Mouse (Mus musculus): ENCODE data around the gene F2. TPM values are rescaled to one million over a fixed set of nuclear protein-coding genes. Genes with fewer than 3 reads are reported as not detected.
A peak's percentile ranks its signal among the peaks of the same experiment; 100 is the strongest.

The F2 gene
- polyA plus RNA-seq, 1 experiment from 2014 or later: 19.4 TPM

GRCm38 (mm10) chr2:91659657-91660056 is 23.4 kb upstream of the F2 start:
- Histone ChIP-seq H3K4me1 (no peaks in the 10 kb centered on the region), H3K4me3 (replicated peaks) (no peak overlapping the region), H3K27me3 (replicated peaks) (no peaks in the 10 kb centered on the region), H3K27ac (no peak overlapping the region), H3K9me3 (no peaks in the 10 kb centered on the region), H3K9ac (no peak overlapping the region), H3K36me3 (peaks cover 69% of the 10 kb centered on the region), H3K4me2 (no peak overlapping the region)
- 95% methylated on average over 8 of the region's 8 CpGs for WGBS
- no peak for ATAC-seq (ENCODE audit: insufficient read depth, low FRiP score, low read depth)

GRCm38 (mm10) chr2:91656774-91657173 is 20.6 kb upstream of the F2 start:
- Histone ChIP-seq H3K4me2 (no peak overlapping the region), H3K9me3 (no peaks in the 10 kb centered on the region), H3K4me1 (0 out of 2 replicates have a peak, but pooled peaks cover 2% of the 10 kb centered on the region), H3K36me3 (peaks cover 53% of the 10 kb centered on the region), H3K27me3 (replicated peaks) (no peaks in the 10 kb centered on the region), H3K9ac (no peak overlapping the region), H3K4me3 (replicated peaks) (no peak overlapping the region), H3K27ac (no peak overlapping the region)
- WGBS: 60% methylated on average over 8 of the region's 8 CpGs
- peak; percentile 39; the same call in 1 of the 2 replicates for ATAC-seq (ENCODE audit: insufficient read depth, low FRiP score, low read depth)

- no peak for ATAC-seq (ENCODE audit: insufficient read depth, low FRiP score, low read depth)
- no peak overlapping the region for H3K27ac ChIP-seq
- H3K4me3 ChIP-seq (replicated peaks): no peak overlapping the region
- H3K27me3 ChIP-seq (replicated peaks): no peaks in the 10 kb centered on the region
- no peak overlapping the region for H3K4me2 ChIP-seq
- 0 out of 2 replicates have a peak, but pooled peaks cover 6% of the 10 kb centered on the region for H3K4me1 ChIP-seq
- peaks cover 44% of the 10 kb centered on the region for H3K36me3 ChIP-seq
- no peak overlapping the region for H3K9ac ChIP-seq
- H3K9me3 ChIP-seq: no peaks in the 10 kb centered on the region
- WGBS: 49% methylated on average over 6 of the region's 6 CpGs
These were observed 19.6 kb upstream of the F2 start for GRCm38 (mm10) chr2:91655827-91656226.

GRCm38 (mm10) chr2:91655388-91655787 is 19.2 kb upstream of the F2 start:
- peaks cover 44% of the 10 kb centered on the region for H3K36me3 ChIP-seq
- no peak for ATAC-seq (ENCODE audit: insufficient read depth, low FRiP score, low read depth)
- no peak overlapping the region for H3K9ac ChIP-seq
- WGBS: 82% methylated on average over 5 of the region's 5 CpGs
- H3K4me1 ChIP-seq: 0 out of 2 replicates have a peak, but pooled peaks cover 6% of the 10 kb centered on the region
- H3K27ac ChIP-seq: peak overlapping the region; percentile 37; the same call in 1 of the 2 replicates
- H3K4me3 ChIP-seq (replicated peaks): no peak overlapping the region
- H3K9me3 ChIP-seq: no peaks in the 10 kb centered on the region
- H3K4me2 ChIP-seq: no peak overlapping the region
- H3K27me3 ChIP-seq (replicated peaks): no peaks in the 10 kb centered on the region

- no peak for ATAC-seq (ENCODE audit: insufficient read depth, low FRiP score, low read depth)
- no peaks in the 10 kb centered on the region for H3K9me3 ChIP-seq
- H3K4me2 ChIP-seq: no peak overlapping the region
- H3K36me3 ChIP-seq: peaks cover 30% of the 10 kb centered on the region
- H3K27ac ChIP-seq: no peak overlapping the region
- peaks cover 12% of the 10 kb centered on the region; the same call in 1 of the 2 replicates for H3K4me1 ChIP-seq
- no peak overlapping the region for H3K9ac ChIP-seq
- 45% methylated on average over 6 of the region's 6 CpGs for WGBS
- H3K27me3 ChIP-seq (replicated peaks): no peaks in the 10 kb centered on the region
- H3K4me3 ChIP-seq (replicated peaks): no peak overlapping the region
These were observed 16.6 kb upstream of the F2 start for GRCm38 (mm10) chr2:91652863-91653262.

DNA sequence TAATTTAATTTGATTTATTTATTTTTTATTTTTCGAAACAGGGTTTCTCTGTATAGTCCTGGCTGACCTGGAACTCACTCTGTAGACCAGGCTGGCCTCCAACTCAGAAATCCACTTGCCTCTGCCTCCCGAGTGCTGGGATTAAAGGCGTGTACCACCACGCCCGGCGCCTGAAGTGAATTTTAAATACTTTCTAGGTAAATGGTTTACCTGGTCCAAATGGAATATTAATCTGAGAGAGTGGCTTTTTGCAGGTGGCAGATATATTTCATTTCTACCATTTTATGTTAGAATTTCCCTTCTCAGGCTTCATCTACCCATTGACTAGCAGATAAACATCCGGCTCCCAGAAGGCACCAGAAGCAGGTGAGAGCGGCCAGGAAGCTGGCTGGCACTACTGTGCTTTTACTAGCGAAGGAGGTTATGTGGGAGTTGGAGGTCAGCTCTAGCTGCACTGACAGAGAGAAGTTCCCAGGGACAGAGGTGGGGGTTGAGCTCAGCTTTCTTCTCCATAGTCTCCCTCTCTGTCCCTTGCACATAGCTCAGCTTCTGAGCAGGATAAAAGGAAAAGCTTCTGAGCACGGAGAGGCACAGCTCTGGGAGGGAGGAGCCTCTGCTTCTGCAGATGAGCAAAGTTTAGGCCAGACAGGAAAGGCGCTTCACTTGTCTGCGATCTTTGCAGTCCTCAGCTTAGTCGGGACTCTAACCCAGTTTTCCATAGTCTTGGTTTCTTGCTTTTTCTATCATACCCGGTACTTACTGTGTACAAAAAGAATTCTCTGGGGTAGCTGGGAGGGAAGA is 15.4 kb upstream of the F2 start:
- Histone ChIP-seq H3K36me3 (peaks cover 30% of the 10 kb centered on the region), H3K4me1 (peaks cover 12% of the 10 kb centered on the region; the same call in 1 of the 2 replicates), H3K4me3 (replicated peaks) (no peak overlapping the region), H3K9ac (no peak overlapping the region), H3K27me3 (replicated peaks) (no peaks in the 10 kb centered on the region), H3K27ac (no peak overlapping the region), H3K4me2 (peak overlapping the region; percentile 56; the same call in 1 of the 2 replicates), H3K9me3 (no peaks in the 10 kb centered on the region)
- no peak for ATAC-seq (ENCODE audit: insufficient read depth, low FRiP score, low read depth)
- 81% methylated on average over 14 of the region's 14 CpGs for WGBS

- H3K36me3 ChIP-seq: peaks cover 36% of the 10 kb centered on the region
- no peaks in the 10 kb centered on the region for H3K27me3 ChIP-seq (replicated peaks)
- H3K4me3 ChIP-seq (replicated peaks): peak overlapping the region; percentile 79
- WGBS: 7% methylated on average over 16 of the region's 16 CpGs
- peaks cover 12% of the 10 kb centered on the region; the same call in 1 of the 2 replicates for H3K4me1 ChIP-seq
- H3K4me2 ChIP-seq: peak overlapping the region; percentile 56
- H3K27ac ChIP-seq: peak overlapping the region; percentile 78
- peak overlapping the region; percentile 55 for H3K9ac ChIP-seq
- peak; percentile 44; the same call in 1 of the 2 replicates for ATAC-seq (ENCODE audit: insufficient read depth, low FRiP score, low read depth)
- no peaks in the 10 kb centered on the region for H3K9me3 ChIP-seq
These were observed 14.3 kb upstream of the F2 start for GRCm38 (mm10) chr2:91650360-91650995.

DNA sequence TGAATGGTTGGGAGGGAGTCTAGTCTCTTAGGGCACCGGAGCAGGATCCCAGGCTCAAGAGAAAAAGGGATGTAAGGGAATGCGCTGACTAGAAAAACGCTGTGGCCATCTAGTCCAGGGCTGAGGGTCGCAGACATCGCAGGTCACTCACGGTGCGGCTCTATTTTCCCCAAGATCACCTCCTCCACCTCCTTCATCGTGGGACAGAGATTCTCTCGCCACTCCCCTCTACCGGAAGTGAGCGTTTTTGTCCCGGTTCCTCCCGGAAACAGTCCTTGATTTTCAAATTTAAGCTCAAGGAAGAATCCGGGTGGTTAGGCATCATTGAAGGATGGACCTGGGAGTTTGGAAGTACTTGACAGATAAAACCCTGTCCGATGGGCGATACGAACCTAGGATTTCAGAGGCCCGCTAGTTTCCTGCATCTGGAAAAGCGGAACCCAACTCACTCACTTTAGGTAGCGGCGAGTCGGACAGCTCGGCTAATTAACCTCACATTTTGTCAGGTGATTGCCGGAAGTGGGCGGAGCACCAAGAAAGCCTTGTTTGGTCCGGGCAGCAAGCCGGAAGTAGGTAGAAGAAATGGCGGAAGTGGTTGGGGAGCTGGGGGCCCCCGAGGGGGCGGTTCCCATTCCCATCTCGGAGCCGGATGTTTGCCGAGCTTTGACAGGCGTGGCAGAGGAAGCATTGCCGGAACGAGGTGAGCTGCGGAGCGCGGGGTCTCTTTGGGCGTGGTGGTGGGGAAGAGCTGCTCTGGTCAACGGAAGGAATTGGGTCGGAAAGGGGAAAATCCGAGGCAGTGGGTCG is 13.5 kb upstream of the F2 start, which contains the start of the genes Zfp408 and Arhgap1:
Gene Zfp408 (minus strand): TSS at position 239 of the 807 bp plus-strand sequence.
Gene Arhgap1 (plus strand): TSS at position 308 of the 807 bp plus-strand sequence.
- Histone ChIP-seq H3K4me3 (replicated peaks) (peak within 1 kb of the TSS; percentile 79), H3K9me3 (no peaks in the 10 kb centered on the region), H3K27me3 (replicated peaks) (no peaks in the 10 kb centered on the region), H3K9ac (peak within 1 kb of the TSS; percentile 93), H3K4me1 (peaks cover 12% of the 10 kb centered on the region; the same call in 1 of the 2 replicates), H3K4me2 (peak within 1 kb of the TSS; percentile 90), H3K27ac (peak within 1 kb of the TSS; percentile 78), H3K36me3 (peaks cover 39% of the 10 kb centered on the region)
- under 1% methylated on average over 44 of the region's 44 CpGs for WGBS
- peak; percentile 94 for ATAC-seq (ENCODE audit: insufficient read depth, low FRiP score, low read depth)

- Histone ChIP-seq H3K4me2 (peak overlapping the region; percentile 90), H3K27me3 (replicated peaks) (no peaks in the 10 kb centered on the region), H3K4me3 (replicated peaks) (peak overlapping the region; percentile 79), H3K27ac (peak overlapping the region; percentile 78), H3K36me3 (peaks cover 39% of the 10 kb centered on the region), H3K9me3 (no peaks in the 10 kb centered on the region), H3K9ac (peak overlapping the region; percentile 93), H3K4me1 (peaks cover 12% of the 10 kb centered on the region; the same call in 1 of the 2 replicates)
- 0 out of 2 replicates have a peak, but pooled peaks have one; percentile 0 for ATAC-seq (ENCODE audit: insufficient read depth, low FRiP score, low read depth)
- under 1% methylated on average over 15 of the region's 15 CpGs for WGBS
These were observed 12.9 kb upstream of the F2 start for GRCm38 (mm10) chr2:91649152-91649551.

DNA sequence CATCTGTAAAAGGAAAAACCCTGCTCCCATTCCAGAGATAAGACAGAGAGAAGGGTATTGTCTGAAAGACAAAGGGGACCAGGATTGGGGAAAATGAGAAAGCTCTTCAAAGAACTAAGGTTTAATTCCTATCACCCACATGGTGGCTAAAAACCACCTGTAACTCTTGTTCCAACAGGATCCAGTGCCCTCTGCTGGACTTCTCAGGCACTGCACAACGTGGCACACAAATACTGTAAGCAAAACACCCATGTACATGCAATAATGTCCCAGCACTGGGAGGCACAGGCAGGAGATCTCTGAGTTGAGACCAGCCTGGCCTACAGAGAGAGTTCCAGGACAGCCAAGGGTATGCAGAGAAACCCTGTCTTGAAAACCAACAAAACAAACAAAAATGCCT is 10.5 kb upstream of the F2 start:
- no peak for ATAC-seq (ENCODE audit: insufficient read depth, low FRiP score, low read depth)
- Histone ChIP-seq H3K4me3 (replicated peaks) (no peak overlapping the region), H3K9ac (no peak overlapping the region), H3K9me3 (no peaks in the 10 kb centered on the region), H3K36me3 (peaks cover 41% of the 10 kb centered on the region), H3K4me1 (peaks cover 10% of the 10 kb centered on the region; the same call in 1 of the 2 replicates), H3K27me3 (replicated peaks) (no peaks in the 10 kb centered on the region), H3K4me2 (no peak overlapping the region), H3K27ac (no peak overlapping the region)
- WGBS: 17% methylated on average over 1 of the region's 1 CpGs

DNA sequence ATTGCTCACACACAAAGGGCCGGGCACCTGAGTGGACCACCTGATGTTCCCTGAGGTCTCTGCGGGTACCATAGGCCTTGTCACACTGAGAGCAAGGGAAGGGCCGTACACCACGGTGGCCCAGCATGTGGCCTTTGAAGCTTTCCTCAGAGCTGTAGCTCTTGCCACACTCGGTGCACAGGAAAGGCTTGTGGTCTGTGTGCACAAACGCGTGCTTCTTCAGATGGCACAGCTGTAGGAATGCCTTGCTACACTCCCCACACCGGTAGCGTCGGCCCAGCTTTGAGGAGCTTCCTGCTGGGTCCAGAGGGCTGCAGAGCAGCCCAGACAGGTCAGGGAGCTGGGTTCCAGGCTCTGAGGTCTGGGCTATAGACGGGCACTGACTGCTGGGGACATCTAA is 9.6 kb upstream of the F2 start:
- H3K4me1 ChIP-seq: peaks cover 6% of the 10 kb centered on the region; the same call in 1 of the 2 replicates
- WGBS: 93% methylated on average over 11 of the region's 11 CpGs
- no peak overlapping the region for H3K9ac ChIP-seq
- H3K9me3 ChIP-seq: no peaks in the 10 kb centered on the region
- H3K27ac ChIP-seq: no peak overlapping the region
- peaks cover 41% of the 10 kb centered on the region for H3K36me3 ChIP-seq
- no peak for ATAC-seq (ENCODE audit: insufficient read depth, low FRiP score, low read depth)
- no peaks in the 10 kb centered on the region for H3K27me3 ChIP-seq (replicated peaks)
- H3K4me3 ChIP-seq (replicated peaks): no peak overlapping the region
- no peak overlapping the region for H3K4me2 ChIP-seq

All from stomach, embryonic 15.5 days (tissue).